Mouse (Mus musculus) frontal cortex, postnatal 10 days (tissue): ENCODE data around the gene Naa38.

Experiments used
- DNase-seq, 2 experiments: peaks; one replicate each; pipeline ENCODE4 v3.0.0; 2022; ENCODE audit warnings: low spot score in 2 of 2, mixed read lengths in 1 of 2

Gene Naa38

DNA sequence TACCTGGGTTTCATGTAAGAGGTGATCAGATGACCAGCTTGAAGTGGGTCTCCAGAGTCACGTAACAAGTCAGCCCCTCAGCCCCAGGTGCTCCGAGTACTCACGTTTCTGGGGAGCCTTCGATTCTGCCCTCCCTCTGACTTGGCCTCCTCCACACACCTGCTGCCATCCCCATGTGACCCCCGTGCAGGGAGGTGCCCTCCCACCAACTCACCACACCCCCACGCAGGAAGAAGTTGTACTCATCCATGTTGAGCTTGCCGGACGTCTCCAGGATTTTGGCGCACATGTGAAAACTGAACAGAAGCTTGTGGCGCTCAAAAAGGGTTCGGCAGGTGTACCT is 37.3 kb downstream of the Naa38 start:
- DNase-seq: no peak

DNA sequence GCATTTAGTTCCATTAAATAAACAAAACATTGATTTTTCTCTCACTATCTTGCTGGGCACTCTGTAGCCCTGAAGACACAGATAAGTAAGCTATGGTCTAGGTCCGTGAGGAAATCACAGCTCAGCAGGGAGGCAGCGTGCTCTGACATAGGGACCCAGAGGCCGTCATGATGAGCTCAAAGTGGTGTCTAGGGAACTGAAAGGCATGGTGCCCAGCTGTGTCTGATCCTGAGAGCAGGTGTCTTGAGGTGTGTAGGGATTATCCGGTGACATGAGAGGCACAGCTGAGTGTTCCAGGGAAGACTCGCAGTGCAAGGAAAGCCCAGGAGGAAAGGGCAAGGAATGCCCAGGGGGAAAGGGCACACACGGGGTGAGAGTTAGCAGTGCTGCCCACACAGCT is 37.9 kb downstream of the Naa38 start:
- no peak for DNase-seq

DNA sequence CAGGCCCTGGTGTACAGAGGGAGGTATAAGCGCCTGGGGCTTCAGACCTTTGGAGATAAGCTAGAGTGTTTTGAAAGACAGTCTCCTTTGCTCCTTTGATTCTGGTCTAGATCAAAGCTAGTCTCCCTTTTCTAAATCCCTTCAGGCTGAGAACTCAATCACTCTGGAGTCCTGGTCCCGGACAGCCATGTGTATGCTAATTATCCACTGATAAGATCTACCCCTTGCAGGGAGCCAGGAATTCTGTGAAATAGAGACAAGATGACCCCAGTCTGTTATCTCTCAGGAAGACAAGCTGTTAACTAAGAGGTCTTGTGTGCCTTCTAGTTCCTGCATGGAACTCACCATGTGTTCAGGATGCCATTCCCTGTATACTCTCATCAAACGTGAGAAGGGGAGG is 42.0 kb downstream of the Naa38 start:
- no peak for DNase-seq

DNA sequence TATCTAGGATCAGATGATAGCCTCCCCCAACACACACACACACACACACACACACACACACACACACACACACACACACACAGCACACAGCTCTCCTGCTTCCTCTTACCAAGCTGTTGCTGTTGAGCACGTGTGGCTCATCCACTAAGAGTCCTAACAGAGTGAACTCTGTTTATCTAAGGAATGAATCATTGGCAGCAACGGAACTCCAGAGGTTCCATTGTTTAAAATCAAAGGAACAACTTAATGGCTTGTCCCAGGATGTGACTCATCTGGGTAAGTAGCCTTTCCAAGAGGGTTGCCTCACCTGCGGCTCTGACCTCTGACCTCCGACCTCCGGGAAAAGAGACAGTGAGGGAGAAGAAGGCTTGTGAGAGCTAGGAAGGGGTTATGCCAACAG is 48.0 kb downstream of the Naa38 start:
- no peak for DNase-seq
